Mouse (Mus musculus): Measurements from ENCODE around the gene Samd4. TPM values are rescaled to one million over a fixed set of nuclear protein-coding genes. Genes with fewer than 3 reads are reported as not detected.

Gene Samd4
- total and polyA plus RNA-seq, 2 experiments, result 1.6 TPM

- H3K27ac ChIP-seq (replicated peaks; ENCODE audit: insufficient read depth, low read depth, low read length), result no peak overlapping the region
- no peak for DNase-seq (ENCODE audit: extremely low read depth, low read depth, low spot score)
- TF ChIP-seq CTCF (IDR thresholded peaks at IDR 0.05; ENCODE audit: low read depth, low read length) (no peak), POLR2A (IDR thresholded peaks at IDR 0.05; ENCODE audit: extremely low read depth, insufficient read depth, low read length) (no peak)
- no peak overlapping the region for H3K4me3 ChIP-seq (ENCODE audit: insufficient read depth, low read depth, low read length)
- H3K9ac ChIP-seq (ENCODE audit: low read depth, low read length), result no peak overlapping the region
- peaks cover 14% of the 10 kb centered on the region; the same call in 1 of the 2 replicates for H3K36me3 ChIP-seq (ENCODE audit: control insufficient read depth, insufficient read depth, low read length)
- no peaks in the 10 kb centered on the region for H3K4me1 ChIP-seq (ENCODE audit: control insufficient read depth, insufficient read depth, low read length)
- H3K27me3 ChIP-seq (ENCODE audit: control insufficient read depth, insufficient read depth, low read length), result no peaks in the 10 kb centered on the region
- 81% methylated on average over 11 of the region's 11 CpGs for WGBS
- H3K79me2 ChIP-seq (ENCODE audit: control insufficient read depth, insufficient read depth, low read length), result no peaks in the 10 kb centered on the region
Observed at GRCm38 (mm10) chr14:46853677-46854076, 29.0 kb upstream of the Samd4 start.

DNA sequence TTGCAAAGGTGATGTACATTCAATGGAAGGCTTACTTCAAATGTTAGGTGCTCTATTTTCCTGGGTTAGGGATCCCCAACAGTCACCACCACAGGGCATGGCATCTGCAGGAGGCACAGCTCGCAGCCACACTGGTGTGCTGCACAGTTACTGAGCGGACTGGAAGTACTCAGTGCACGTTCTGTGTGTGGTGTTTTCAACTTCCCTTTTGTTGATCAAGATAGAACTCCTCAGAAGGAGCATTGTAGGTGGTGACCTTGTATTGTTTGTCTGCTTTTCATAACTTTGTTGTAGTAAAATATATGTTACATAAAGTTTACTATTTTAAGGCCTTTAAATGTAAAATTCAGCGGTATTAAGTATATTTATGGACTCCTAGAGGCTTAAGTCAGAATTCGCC lies 19.7 kb upstream of the Samd4 start:
- TF ChIP-seq POLR2A (IDR thresholded peaks at IDR 0.05; ENCODE audit: extremely low read depth, insufficient read depth, low read length) (no peak), CTCF (IDR thresholded peaks at IDR 0.05; ENCODE audit: low read depth, low read length) (no peak)
- 92% methylated on average over 5 of the region's 5 CpGs for WGBS
- H3K27ac ChIP-seq (replicated peaks; ENCODE audit: insufficient read depth, low read depth, low read length), result no peak overlapping the region
- no peaks in the 10 kb centered on the region for H3K36me3 ChIP-seq (ENCODE audit: control insufficient read depth, insufficient read depth, low read length)
- H3K9ac ChIP-seq (ENCODE audit: low read depth, low read length), result no peak overlapping the region
- H3K4me1 ChIP-seq (ENCODE audit: control insufficient read depth, insufficient read depth, low read length), result no peaks in the 10 kb centered on the region
- no peaks in the 10 kb centered on the region for H3K27me3 ChIP-seq (ENCODE audit: control insufficient read depth, insufficient read depth, low read length)
- no peak for DNase-seq (ENCODE audit: extremely low read depth, low read depth, low spot score)
- H3K4me3 ChIP-seq (ENCODE audit: insufficient read depth, low read depth, low read length), result no peak overlapping the region
- H3K79me2 ChIP-seq (ENCODE audit: control insufficient read depth, insufficient read depth, low read length), result no peaks in the 10 kb centered on the region

DNA sequence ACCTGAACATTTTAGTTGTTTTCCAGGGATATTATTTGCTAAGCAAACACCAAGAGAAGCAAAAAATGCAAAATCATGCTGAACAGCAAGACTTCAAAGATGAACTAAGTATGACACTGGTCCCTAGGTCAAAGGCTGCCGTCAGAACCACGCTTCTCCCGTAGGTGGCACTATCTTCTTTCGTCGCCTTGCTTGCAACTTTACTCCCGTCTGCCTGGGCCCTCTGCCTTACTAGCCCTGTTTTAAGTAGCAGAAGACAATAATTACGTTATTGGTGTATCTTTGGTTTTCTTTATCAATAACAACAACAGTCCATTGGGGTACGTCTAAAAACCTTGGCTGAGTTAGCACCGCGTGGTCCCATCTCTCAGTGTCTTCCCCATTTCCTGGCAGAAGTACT lies 1.7 kb upstream of the Samd4 start:
- Histone ChIP-seq H3K79me2 (ENCODE audit: control insufficient read depth, insufficient read depth, low read length) (no peaks in the 10 kb centered on the region), H3K36me3 (ENCODE audit: control insufficient read depth, insufficient read depth, low read length) (no peaks in the 10 kb centered on the region), H3K9ac (ENCODE audit: low read depth, low read length) (0 out of 2 replicates have a peak overlapping the region, but pooled peaks have one; percentile 15), H3K4me3 (ENCODE audit: insufficient read depth, low read depth, low read length) (peak overlapping the region; percentile 12; the same call in 1 of the 2 replicates), H3K27ac (replicated peaks; ENCODE audit: insufficient read depth, low read depth, low read length) (no peak overlapping the region), H3K27me3 (ENCODE audit: control insufficient read depth, insufficient read depth, low read length) (no peaks in the 10 kb centered on the region), H3K4me1 (ENCODE audit: control insufficient read depth, insufficient read depth, low read length) (peaks cover 4% of the 10 kb centered on the region)
- WGBS, result 5% methylated on average over 10 of the region's 10 CpGs
- DNase-seq (ENCODE audit: extremely low read depth, low read depth, low spot score), result peak; percentile 95
- TF ChIP-seq POLR2A (IDR thresholded peaks at IDR 0.05; ENCODE audit: extremely low read depth, insufficient read depth, low read length) (no peak), CTCF (IDR thresholded peaks at IDR 0.05; ENCODE audit: low read depth, low read length) (peak; percentile 88)

DNA sequence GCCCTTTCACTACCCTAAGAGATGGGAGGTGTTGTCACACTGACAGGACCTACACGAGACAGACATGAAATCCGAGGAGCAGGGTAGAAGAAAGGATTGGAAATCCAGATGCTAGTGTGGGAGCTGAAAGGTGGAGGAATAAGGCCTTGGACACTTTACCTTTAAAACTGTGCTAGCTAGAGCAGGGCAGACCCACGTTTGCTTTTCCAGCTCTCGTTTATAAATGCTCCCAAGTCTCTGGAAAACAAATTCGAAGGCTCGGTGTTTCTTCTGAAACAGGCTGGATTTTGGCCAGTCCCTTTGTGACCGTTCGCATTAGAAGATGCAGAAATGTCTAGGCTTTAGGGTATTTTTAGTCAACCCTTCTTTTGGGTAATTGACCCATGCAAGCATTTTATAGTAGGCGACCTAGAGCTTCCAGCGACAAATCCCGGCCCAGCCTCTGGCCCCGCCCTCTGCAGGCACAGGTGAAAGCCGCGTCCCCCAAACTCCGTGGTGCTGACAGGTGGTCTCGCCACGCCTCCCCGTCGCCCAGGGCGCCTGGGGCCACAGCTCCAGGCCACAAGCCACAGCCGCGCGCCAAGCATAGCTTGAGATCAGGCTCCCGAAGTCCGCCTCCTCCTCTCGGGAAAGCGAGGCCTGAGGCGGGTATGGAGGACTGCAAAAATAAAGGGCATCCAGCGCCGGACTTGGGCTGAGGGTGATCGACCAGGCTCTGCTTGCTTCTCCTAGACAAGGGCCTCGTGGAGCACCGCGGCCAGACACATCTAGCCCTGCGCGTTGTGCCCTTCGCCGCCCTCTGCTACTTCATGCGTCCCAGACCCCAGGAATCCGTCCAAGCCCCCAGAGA lies 848 bp upstream of the Samd4 start:
- peak overlapping the region; percentile 80 for H3K4me3 ChIP-seq (ENCODE audit: insufficient read depth, low read depth, low read length)
- H3K27me3 ChIP-seq (ENCODE audit: control insufficient read depth, insufficient read depth, low read length), result no peaks in the 10 kb centered on the region
- no peak for TF ChIP-seq POLR2A (IDR thresholded peaks at IDR 0.05; ENCODE audit: extremely low read depth, insufficient read depth, low read length)
- no peak for TF ChIP-seq CTCF (IDR thresholded peaks at IDR 0.05; ENCODE audit: low read depth, low read length)
- DNase-seq (ENCODE audit: extremely low read depth, low read depth, low spot score), result peak; percentile 65
- H3K9ac ChIP-seq (ENCODE audit: low read depth, low read length), result peak overlapping the region; percentile 90
- no peaks in the 10 kb centered on the region for H3K79me2 ChIP-seq (ENCODE audit: control insufficient read depth, insufficient read depth, low read length)
- no peaks in the 10 kb centered on the region for H3K36me3 ChIP-seq (ENCODE audit: control insufficient read depth, insufficient read depth, low read length)
- peak overlapping the region; percentile 98 for H3K27ac ChIP-seq (replicated peaks; ENCODE audit: insufficient read depth, low read depth, low read length)
- 7% methylated on average over 40 of the region's 40 CpGs for WGBS
- peaks cover 4% of the 10 kb centered on the region for H3K4me1 ChIP-seq (ENCODE audit: control insufficient read depth, insufficient read depth, low read length)

DNA sequence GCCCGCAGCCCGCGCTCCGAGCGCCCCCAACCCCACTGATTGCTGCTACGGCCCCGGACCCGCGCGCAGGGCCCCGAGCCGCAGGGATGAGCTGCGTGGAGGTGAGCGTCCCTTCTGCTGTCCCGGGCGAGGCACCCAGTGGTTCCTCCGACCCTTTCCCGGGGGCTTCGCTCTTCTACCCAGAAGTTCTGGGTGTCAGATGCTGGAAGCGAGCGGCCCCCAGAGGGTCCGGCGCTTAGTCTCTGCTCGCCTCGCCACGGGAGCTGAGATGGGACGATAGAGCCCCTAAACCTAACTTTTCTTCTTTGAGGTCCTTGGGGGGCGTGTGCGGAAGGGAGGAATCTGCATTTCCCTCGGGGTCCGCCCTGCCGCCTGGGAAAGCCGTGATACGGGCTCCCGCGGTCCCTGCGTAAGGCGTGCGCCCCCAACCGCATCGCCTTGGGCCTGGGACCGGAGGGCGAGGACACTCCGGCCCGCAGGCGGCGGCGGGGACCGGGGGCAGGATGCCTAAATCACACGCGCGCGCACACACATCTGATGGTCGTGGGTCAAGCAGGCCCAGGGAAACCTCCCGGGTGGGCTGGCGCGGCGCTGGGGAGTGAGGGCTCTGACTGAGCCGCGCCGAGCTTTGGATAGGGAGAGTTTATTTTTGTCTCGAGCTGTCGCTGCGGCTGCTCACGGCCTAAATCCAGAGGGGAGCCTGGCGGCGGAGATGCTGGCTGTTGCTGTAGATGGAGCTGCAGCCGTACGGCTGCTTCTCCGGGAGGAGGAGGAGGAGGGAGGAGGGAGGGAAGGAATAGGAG lies 615 bp downstream of the Samd4 start:
- peak overlapping the region; percentile 95 for H3K9ac ChIP-seq (ENCODE audit: low read depth, low read length)
- WGBS, result 2% methylated on average over 65 of the region's 70 CpGs
- H3K4me3 ChIP-seq (ENCODE audit: insufficient read depth, low read depth, low read length), result peak overlapping the region; percentile 80
- H3K27me3 ChIP-seq (ENCODE audit: control insufficient read depth, insufficient read depth, low read length), result no peaks in the 10 kb centered on the region
- peaks cover 4% of the 10 kb centered on the region for H3K4me1 ChIP-seq (ENCODE audit: control insufficient read depth, insufficient read depth, low read length)
- no peaks in the 10 kb centered on the region for H3K79me2 ChIP-seq (ENCODE audit: control insufficient read depth, insufficient read depth, low read length)
- no peak for TF ChIP-seq POLR2A (IDR thresholded peaks at IDR 0.05; ENCODE audit: extremely low read depth, insufficient read depth, low read length)
- peak overlapping the region; percentile 60 for H3K27ac ChIP-seq (replicated peaks; ENCODE audit: insufficient read depth, low read depth, low read length)
- H3K36me3 ChIP-seq (ENCODE audit: control insufficient read depth, insufficient read depth, low read length), result no peaks in the 10 kb centered on the region
- DNase-seq (ENCODE audit: extremely low read depth, low read depth, low spot score), result peak; percentile 25
